Mouse (Mus musculus) heart, embryonic 13.5 days (tissue): Measurements from ENCODE around the gene Lrrc46. TPM values are rescaled to one million over a fixed set of nuclear protein-coding genes. Genes with fewer than 3 reads are reported as not detected.

Experiments
- ATAC-seq: fragments of 200-750 bp; cut with Nextera tagmentation; 2 replicates; pipeline ENCODE4 v1.8.0; 2017; ENCODE audit warnings: moderate TSS enrichment; ENCODE audit not compliant: insufficient number of reproducible peaks, low FRiP score, low TSS enrichment; ENCODE audit errors: extremely low read depth
- H3K27ac ChIP-seq: fragments of 300-500 bp; sonication (generic); replicated peaks from 2 replicates; pipeline ENCODE4 v1.5.1; 2015; ENCODE audit warnings: moderate library complexity, mild to moderate bottlenecking, inconsistent platforms
- H3K27me3 ChIP-seq: fragments of 300-500 bp; sonication (generic); replicated peaks from 2 replicates; pipeline ENCODE4 v1.6.1; 2015; ENCODE audit warnings: mild to moderate bottlenecking, inconsistent platforms
- H3K36me3 ChIP-seq: fragments of 300-500 bp; sonication (generic); 2 replicates; pipeline ENCODE4 v1.6.1; 2015; ENCODE audit warnings: mild to moderate bottlenecking, inconsistent platforms
- H3K4me1 ChIP-seq: fragments of 300-500 bp; sonication (generic); 2 replicates; pipeline ENCODE4 v1.6.1; 2015; ENCODE audit warnings: inconsistent platforms
- H3K4me2 ChIP-seq: fragments of 300-500 bp; sonication (generic); 2 replicates; pipeline ENCODE4 v1.6.1; 2015; ENCODE audit warnings: inconsistent platforms, mild to moderate bottlenecking, moderate library complexity
- H3K4me3 ChIP-seq: fragments of 300-500 bp; sonication (generic); 2 replicates; pipeline ENCODE4 v1.5.1; 2015; ENCODE audit warnings: moderate library complexity, mild to moderate bottlenecking, inconsistent platforms
- H3K9ac ChIP-seq: fragments of 300-500 bp; sonication (generic); 2 replicates; pipeline ENCODE4 v1.6.1; 2015; ENCODE audit warnings: inconsistent platforms, mild to moderate bottlenecking, moderate library complexity
- H3K9me3 ChIP-seq: fragments of 300-500 bp; sonication (generic); 2 replicates; pipeline ENCODE4 v1.6.1; 2016; ENCODE audit warnings: inconsistent platforms
- WGBS: fragments of 180-500 bp; shearing (Covaris S2); methylation state at CpG from one replicate; pipeline ENCODE4 v1.1.7; 2015; ENCODE audit warnings: mixed read lengths; 5-methylcytosine and 5-hydroxymethylcytosine counted together
- polyA plus RNA-seq: library from polyadenylated mRNA; unstranded; fragments of >200 nt; fragmentation: Nextera tagmentation; extraction: Ambion mirVana; gene quantifications from 2 replicates; pipeline ENCODE4 v1.2.1, GENCODE M21; 2015

The Lrrc46 gene
- polyA plus RNA-seq, 1 experiment from 2014 or later, result 0.49 TPM

- Histone ChIP-seq H3K36me3 (peaks cover 60% of the 10 kb centered on the region), H3K4me2 (no peak overlapping the region)
Measured at GRCm38 (mm10) chr11:97048090-97048650, 7.0 kb upstream of the Lrrc46 start.

GRCm38 (mm10) chr11:97045861-97046260 lies 4.7 kb upstream of the Lrrc46 start:
- peaks cover 53% of the 10 kb centered on the region for H3K36me3 ChIP-seq
- WGBS, result 80% methylated on average over 7 of the region's 7 CpGs

More at GRCm38 (mm10) chr11:97048090-97048650, 7.0 kb upstream of the Lrrc46 start:
- H3K27ac ChIP-seq, result no peak overlapping the region
- ATAC-seq, result no peak
- no peaks in the 10 kb centered on the region for H3K9me3 ChIP-seq
- H3K4me3 ChIP-seq, result no peak overlapping the region
- no peaks in the 10 kb centered on the region for H3K27me3 ChIP-seq
- H3K4me1 ChIP-seq, result peaks cover 24% of the 10 kb centered on the region
- no peak overlapping the region for H3K9ac ChIP-seq
- 74% methylated on average over 8 of the region's 8 CpGs for WGBS

GRCm38 (mm10) chr11:97044902-97045301 lies 3.7 kb upstream of the Lrrc46 start:
- WGBS, result 89% methylated on average over 8 of the region's 8 CpGs
- peaks cover 53% of the 10 kb centered on the region for H3K36me3 ChIP-seq
- H3K9me3 ChIP-seq, result no peaks in the 10 kb centered on the region
- peaks cover 18% of the 10 kb centered on the region for H3K4me1 ChIP-seq
- no peak overlapping the region for H3K27ac ChIP-seq
- H3K4me3 ChIP-seq, result no peak overlapping the region
- H3K9ac ChIP-seq, result no peak overlapping the region
- no peak overlapping the region for H3K4me2 ChIP-seq
- ATAC-seq, result no peak
- H3K27me3 ChIP-seq, result no peaks in the 10 kb centered on the region

More at GRCm38 (mm10) chr11:97045861-97046260, 4.7 kb upstream of the Lrrc46 start:
- H3K9ac ChIP-seq, result no peak overlapping the region
- no peak overlapping the region for H3K27ac ChIP-seq
- H3K4me2 ChIP-seq, result no peak overlapping the region
- ATAC-seq, result no peak
- peaks cover 18% of the 10 kb centered on the region for H3K4me1 ChIP-seq
- no peak overlapping the region for H3K4me3 ChIP-seq
- no peaks in the 10 kb centered on the region for H3K9me3 ChIP-seq
- no peaks in the 10 kb centered on the region for H3K27me3 ChIP-seq

- H3K36me3 ChIP-seq, result peaks cover 18% of the 10 kb centered on the region
- H3K4me1 ChIP-seq, result peaks cover 17% of the 10 kb centered on the region
- no peaks in the 10 kb centered on the region for H3K9me3 ChIP-seq
- no peak overlapping the region for H3K27ac ChIP-seq
- 44% methylated on average over 12 of the region's 12 CpGs for WGBS
- peak overlapping the region; percentile 80 for H3K9ac ChIP-seq
- ATAC-seq, result no peak
- peak overlapping the region; percentile 73 for H3K4me3 ChIP-seq
- peak overlapping the region; percentile 95 for H3K4me2 ChIP-seq
- peaks cover 6% of the 10 kb centered on the region; the same call in 1 of the 2 replicates for H3K27me3 ChIP-seq
Measured at GRCm38 (mm10) chr11:97040301-97041021, 746 bp downstream of the Lrrc46 start.

DNA sequence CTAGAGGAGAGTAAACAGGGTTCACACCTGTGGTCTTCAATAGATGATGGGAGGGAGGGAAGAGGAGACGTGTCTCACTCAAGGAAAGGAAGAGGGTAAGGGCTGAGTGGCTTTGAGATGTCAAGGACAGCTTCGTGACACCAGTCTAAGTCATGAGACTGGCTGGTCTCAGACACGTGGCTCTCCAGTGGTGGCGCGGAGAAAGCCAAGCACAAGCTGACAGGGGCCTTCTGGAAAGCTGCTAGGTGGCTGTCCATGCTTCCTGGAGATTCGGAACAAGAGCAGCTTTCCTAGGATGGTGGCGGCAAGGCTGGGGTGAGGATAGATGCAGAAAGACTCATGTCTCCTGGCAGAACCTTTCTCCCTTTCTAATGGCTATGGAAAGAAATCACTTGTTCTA lies 2.3 kb downstream of the Lrrc46 start:
- WGBS, result 48% methylated on average over 7 of the region's 7 CpGs
- Histone ChIP-seq H3K4me1 (peaks cover 17% of the 10 kb centered on the region), H3K4me2 (no peak overlapping the region), H3K36me3 (peaks cover 6% of the 10 kb centered on the region), H3K27ac (no peak overlapping the region), H3K9ac (no peak overlapping the region), H3K9me3 (no peaks in the 10 kb centered on the region), H3K27me3 (peaks cover 6% of the 10 kb centered on the region; the same call in 1 of the 2 replicates), H3K4me3 (no peak overlapping the region)
- no peak for ATAC-seq

GRCm38 (mm10) chr11:97036141-97036540 lies 5.1 kb downstream of the Lrrc46 start:
- no peak overlapping the region for H3K9ac ChIP-seq
- peaks cover 9% of the 10 kb centered on the region for H3K4me1 ChIP-seq
- 62% methylated on average over 5 of the region's 5 CpGs for WGBS
- peaks cover 18% of the 10 kb centered on the region for H3K36me3 ChIP-seq
- H3K27me3 ChIP-seq, result peaks cover 6% of the 10 kb centered on the region; the same call in 1 of the 2 replicates
- no peak for ATAC-seq
- H3K4me2 ChIP-seq, result no peak overlapping the region
- no peak overlapping the region for H3K27ac ChIP-seq
- H3K9me3 ChIP-seq, result no peaks in the 10 kb centered on the region
- no peak overlapping the region for H3K4me3 ChIP-seq

GRCm38 (mm10) chr11:97033781-97034180 lies 7.4 kb downstream of the Lrrc46 start:
- H3K4me2 ChIP-seq, result no peak overlapping the region
- H3K27me3 ChIP-seq, result peaks cover 4% of the 10 kb centered on the region; the same call in 1 of the 2 replicates
- H3K9ac ChIP-seq, result no peak overlapping the region
- no peaks in the 10 kb centered on the region for H3K9me3 ChIP-seq
- no peak overlapping the region for H3K27ac ChIP-seq
- no peak for ATAC-seq
- H3K4me3 ChIP-seq, result no peak overlapping the region
- 86% methylated on average over 4 of the region's 4 CpGs for WGBS
- H3K4me1 ChIP-seq, result peaks cover 14% of the 10 kb centered on the region
- H3K36me3 ChIP-seq, result peaks cover 18% of the 10 kb centered on the region

- 83% methylated on average over 4 of the region's 4 CpGs for WGBS
- Histone ChIP-seq H3K27ac (no peak overlapping the region), H3K9me3 (no peaks in the 10 kb centered on the region), H3K4me3 (no peak overlapping the region), H3K27me3 (no peaks in the 10 kb centered on the region), H3K36me3 (peaks cover 18% of the 10 kb centered on the region), H3K4me2 (no peak overlapping the region), H3K9ac (no peak overlapping the region), H3K4me1 (peaks cover 14% of the 10 kb centered on the region)
- no peak for ATAC-seq
Measured at GRCm38 (mm10) chr11:97032499-97032898, 8.7 kb downstream of the Lrrc46 start.

DNA sequence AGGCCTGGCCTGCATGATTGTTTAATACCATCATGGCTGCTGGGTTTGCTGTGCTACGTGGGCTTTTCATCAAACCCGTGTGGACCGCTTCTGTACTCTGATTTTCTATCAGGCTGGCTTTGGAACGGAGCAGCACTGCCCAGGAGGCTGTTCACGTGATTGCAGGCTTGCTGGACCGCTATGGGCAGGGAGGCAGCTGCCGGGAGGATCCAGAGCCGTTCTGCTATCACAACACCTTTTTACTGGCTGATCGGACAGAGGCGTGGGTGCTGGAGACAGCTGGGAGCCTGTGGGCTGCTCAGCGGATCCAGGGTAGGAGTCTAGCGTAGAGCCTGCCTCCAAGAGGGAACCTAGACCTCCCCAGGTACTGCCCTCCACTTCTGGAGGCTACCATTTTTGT lies 9.2 kb downstream of the Lrrc46 start:
- ATAC-seq, result no peak
- WGBS, result 56% methylated on average over 12 of the region's 12 CpGs
- Histone ChIP-seq H3K4me3 (no peak overlapping the region), H3K9me3 (no peaks in the 10 kb centered on the region), H3K27me3 (no peaks in the 10 kb centered on the region), H3K27ac (no peak overlapping the region), H3K4me2 (no peak overlapping the region), H3K9ac (peak overlapping the region; percentile 19; the same call in 1 of the 2 replicates), H3K36me3 (peaks cover 18% of the 10 kb centered on the region), H3K4me1 (peaks cover 14% of the 10 kb centered on the region)

DNA sequence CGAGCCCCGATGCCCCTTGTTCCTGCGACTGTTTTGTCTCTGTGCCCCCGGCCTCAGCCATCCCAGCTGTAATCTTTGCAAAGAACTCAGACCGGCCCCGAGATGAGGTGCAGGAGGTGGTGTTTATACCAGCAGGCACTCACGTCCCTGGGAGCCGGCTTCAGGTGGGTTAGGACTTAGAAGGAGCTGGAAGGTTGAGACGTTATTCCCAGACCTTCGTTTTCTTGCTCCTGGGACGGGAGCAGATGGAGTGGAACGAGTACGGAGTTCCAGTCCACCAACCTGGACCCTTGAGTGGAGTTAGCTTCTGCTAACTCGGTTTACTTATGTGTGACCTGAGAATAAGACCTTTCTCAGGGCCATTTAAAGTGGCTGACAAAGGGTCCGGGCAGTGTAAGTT lies 10.8 kb downstream of the Lrrc46 start:
- Histone ChIP-seq H3K27ac (peak overlapping the region; percentile 75; the same call in 1 of the 2 replicates), H3K9ac (peak overlapping the region; percentile 87)
- 25% methylated on average over 15 of the region's 15 CpGs for WGBS

GRCm38 (mm10) chr11:97029686-97030417 lies 11.4 kb downstream of the Lrrc46 start, which contains the start of gene Scrn2:
Scrn2 (plus strand) TSS chr11:97029938.
- Histone ChIP-seq H3K4me1 (peaks cover 27% of the 10 kb centered on the region), H3K4me3 (peak within 1 kb of the TSS; percentile 69), H3K27ac (peak within 1 kb of the TSS; percentile 75), H3K27me3 (peaks cover 10% of the 10 kb centered on the region), H3K9ac (peak within 1 kb of the TSS; percentile 87), H3K4me2 (peak within 1 kb of the TSS; percentile 87), H3K36me3 (peaks cover 18% of the 10 kb centered on the region), H3K9me3 (no peaks in the 10 kb centered on the region)
- 1% methylated on average over 25 of the region's 25 CpGs for WGBS
- ATAC-seq, result peak; percentile 24; the same call in 1 of the 2 replicates

More for the DNA sequence above, 10.8 kb downstream of the Lrrc46 start:
- peaks cover 4% of the 10 kb centered on the region for H3K27me3 ChIP-seq
- H3K4me1 ChIP-seq, result peaks cover 22% of the 10 kb centered on the region
- H3K36me3 ChIP-seq, result peaks cover 18% of the 10 kb centered on the region
- peak overlapping the region; percentile 87 for H3K4me2 ChIP-seq
- no peak for ATAC-seq
- H3K4me3 ChIP-seq, result peak overlapping the region; percentile 69
- H3K9me3 ChIP-seq, result no peaks in the 10 kb centered on the region
